In the genomic region with DNA sequence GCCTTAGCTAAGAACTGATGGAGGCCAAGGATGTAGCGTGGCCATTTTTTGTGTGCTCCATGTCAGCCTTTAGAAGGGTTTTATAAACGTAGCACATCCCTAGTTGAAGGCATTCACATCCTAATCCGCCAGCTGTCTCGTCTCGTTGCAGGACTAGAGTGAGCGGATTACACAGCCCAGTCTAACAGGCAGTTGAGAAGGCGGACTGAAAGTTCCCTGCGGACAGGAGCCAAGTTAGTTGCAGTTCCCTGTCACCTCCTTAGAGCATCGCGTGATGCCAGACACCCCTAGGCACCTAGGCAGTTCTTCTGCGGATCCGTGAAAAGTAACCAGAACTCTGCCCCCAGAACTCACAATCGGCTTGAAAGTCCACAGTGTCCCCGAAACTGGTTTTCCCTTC, we compare ENCODE assay signal across 8 mouse cellular contexts. TPM values are rescaled to one million over a fixed set of nuclear protein-coding genes. Genes with fewer than 3 reads are reported as not detected.
DNase-seq lines count a peak whose midpoint lies in the region; ATAC-seq and TF ChIP-seq lines count a peak whose summit lies in the region.

No protein-coding gene starts in this region.

- intact Hi-C loops in heart, postnatal 10 days (cut with DNase I): loop anchor here (2.0 kb wide), 3 partner anchors 25 to 65 kb away; no protein-coding TSS in a partner anchor

- peak overlapping the region; percentile 22 for H3K4me3 ChIP-seq in embryonic fibroblast, embryonic 13.5 days (ENCODE audit: insufficient read depth, low read length)

- H3K4me1 ChIP-seq in embryonic fibroblast, embryonic 13.5 days (ENCODE audit: control insufficient read depth, insufficient read depth, low read length): no peaks in the 10 kb centered on the region; the same call in 1 of the 2 replicates

- ATAC-seq in megakaryocyte, adult 5-6 weeks (ENCODE audit: poor library complexity, severe bottlenecking): peak; percentile 26

- TF ChIP-seq POLR2A in embryonic fibroblast, embryonic 13.5 days (IDR thresholded peaks at IDR 0.05; ENCODE audit: low read depth, low read length): peak; percentile 15; the same call in 1 of the 2 replicates

- no peak overlapping the region for H3K27ac ChIP-seq in embryonic fibroblast, embryonic 13.5 days (ENCODE audit: insufficient read depth, low read length)

- DNase-seq in urinary bladder, adult 18-20 months (ENCODE audit: low spot score in 2 of 2): peak; percentile 31 to 34
- no peak for DNase-seq in urinary bladder, postnatal 10 days (ENCODE audit: low spot score)
- DNase-seq in heart, postnatal 10 days: peak; percentile 73
- peak; percentile 61 to 70 for DNase-seq in kidney, postnatal 4 days
- peak; percentile 40 to 46 for DNase-seq in right cerebral cortex, adult 2 months (ENCODE audit: low spot score in 2 of 2)
- no peak for DNase-seq in thymus, postnatal 36 days

- TF ChIP-seq CTCF in embryonic fibroblast, embryonic 13.5 days (IDR thresholded peaks at IDR 0.05; ENCODE audit: borderline replicate concordance, insufficient read depth, low read length): no peak

RNA-seq across cellular contexts. Expression of a gene that starts 0.9 kb away (rescaled TPM):
- 0.55 and 0.81 TPM in 2 replicates for polyA plus RNA-seq in embryonic fibroblast, embryonic 13.5 days (2011; ENCODE audit: insufficient read length, low read depth, missing spikeins)
- total RNA-seq in heart, postnatal 10 days (2021): 1 to 10 TPM; 3.2 to 5.1 TPM
- 0.33 and 1.1 TPM in 2 replicates for total RNA-seq in megakaryocyte, adult 5-6 weeks (2015)
- 0.37 TPM in 2 replicates for total RNA-seq in megakaryocyte, adult 5-6 weeks (2017)

Comparison
In these comparisons a context has a peak if more than half of its experiments do, and no peak if none do; other contexts are left out.
1. DNase-seq: peak in urinary bladder, adult 18-20 months (2 of 2), heart, postnatal 10 days (2 of 2), kidney, postnatal 4 days (2 of 2) and right cerebral cortex, adult 2 months (2 of 2); none in urinary bladder, postnatal 10 days (single experiment) and thymus, postnatal 36 days (0 of 2).